Mouse (Mus musculus) skeletal muscle tissue, adult 2 months (tissue): ENCODE measurements around the gene Sept9.
"Not testable (repeated sequence)": the region's sequence is repeated elsewhere in the genome, so short reads cannot be mapped to it uniquely, and the experiment has no call there.

Experiments used
- DNase-seq: peaks from one replicate; pipeline ENCODE4 v3.0.0-alpha.2; 2012; ENCODE audit warnings: low read depth, low spot score

Sept9 gene

GRCm38 (mm10) chr11:117312028-117312901, 112.8 kb downstream of the Sept9 start:
- peak; percentile 82 for DNase-seq

GRCm38 (mm10) chr11:117312936-117313335, 113.5 kb downstream of the Sept9 start:
- no peak for DNase-seq

GRCm38 (mm10) chr11:117313446-117313845, 114.0 kb downstream of the Sept9 start:
- no peak for DNase-seq

- peak; percentile 65 for DNase-seq
Measured at GRCm38 (mm10) chr11:117314026-117314425, 114.6 kb downstream of the Sept9 start.

- no peak for DNase-seq
Measured at GRCm38 (mm10) chr11:117314520-117314919, 115.1 kb downstream of the Sept9 start.

GRCm38 (mm10) chr11:117315309-117315708, 115.8 kb downstream of the Sept9 start:
- no peak for DNase-seq

GRCm38 (mm10) chr11:117316441-117317331, 117.2 kb downstream of the Sept9 start:
- DNase-seq: no peak

GRCm38 (mm10) chr11:117317429-117318101, 118.1 kb downstream of the Sept9 start:
- no peak for DNase-seq

GRCm38 (mm10) chr11:117318202-117318601, 118.7 kb downstream of the Sept9 start:
- no peak for DNase-seq

GRCm38 (mm10) chr11:117318731-117319542, 119.5 kb downstream of the Sept9 start:
- no peak for DNase-seq

GRCm38 (mm10) chr11:117319543-117320335, 120.3 kb downstream of the Sept9 start:
- no peak for DNase-seq

- no peak for DNase-seq
Measured at GRCm38 (mm10) chr11:117320482-117320881, 121.0 kb downstream of the Sept9 start.

- DNase-seq: no peak
Measured at GRCm38 (mm10) chr11:117321311-117321971, 122.0 kb downstream of the Sept9 start.

GRCm38 (mm10) chr11:117322311-117322710, 122.8 kb downstream of the Sept9 start:
- DNase-seq: no peak

- DNase-seq: no peak
Measured at GRCm38 (mm10) chr11:117322730-117323579, 123.5 kb downstream of the Sept9 start.

GRCm38 (mm10) chr11:117323976-117324574, 124.6 kb downstream of the Sept9 start:
- no peak for DNase-seq

- not testable (repeated sequence) for DNase-seq
Measured at GRCm38 (mm10) chr11:117324718-117325117, 125.3 kb downstream of the Sept9 start.

GRCm38 (mm10) chr11:117325131-117325467, 125.6 kb downstream of the Sept9 start:
- no peak for DNase-seq
